Mouse (Mus musculus) CD4-positive naive resting alpha-beta T cell, adult 57 days (primary cell): ENCODE measurements around the gene AY761184. TPM values are rescaled to one million over a fixed set of nuclear protein-coding genes. Genes with fewer than 3 reads are reported as not detected.

Source experiments
- total RNA-seq: library from RNA; stranded (reverse); gene quantifications from one replicate; pipeline ENCODE4 v1.2.4, GENCODE M21; 2023

The AY761184 gene
- total RNA-seq, result not detected

DNA sequence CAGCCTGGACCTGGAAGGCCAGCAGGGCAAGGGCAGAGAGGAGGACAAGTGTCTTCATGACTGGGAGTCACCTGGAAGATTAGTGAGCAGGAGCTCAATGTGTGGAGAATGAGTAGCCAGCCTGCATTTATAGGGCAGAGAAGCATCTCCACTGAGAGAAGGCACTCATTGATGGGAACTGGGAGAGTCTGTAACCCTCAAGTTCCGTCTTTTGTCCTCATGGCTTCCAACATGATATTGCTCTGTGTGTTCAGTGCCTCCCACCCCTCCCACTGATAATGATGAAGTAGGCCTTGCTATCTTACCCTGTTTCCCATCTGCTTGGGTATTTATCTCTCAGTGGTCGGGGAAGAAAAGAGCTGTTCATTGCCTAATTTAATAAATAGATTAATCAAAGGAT lies at the start of gene AY761184:
Gene AY761184, minus strand, starts transcription at position 101 of the 400 bp plus-strand sequence.

GRCm38 (mm10) chr8:21665497-21665896 lies 37.9 kb downstream of the AY761184 start, which contains the start of gene Defa34:
Defa34 (plus strand) TSS chr8:21665797.

DNA sequence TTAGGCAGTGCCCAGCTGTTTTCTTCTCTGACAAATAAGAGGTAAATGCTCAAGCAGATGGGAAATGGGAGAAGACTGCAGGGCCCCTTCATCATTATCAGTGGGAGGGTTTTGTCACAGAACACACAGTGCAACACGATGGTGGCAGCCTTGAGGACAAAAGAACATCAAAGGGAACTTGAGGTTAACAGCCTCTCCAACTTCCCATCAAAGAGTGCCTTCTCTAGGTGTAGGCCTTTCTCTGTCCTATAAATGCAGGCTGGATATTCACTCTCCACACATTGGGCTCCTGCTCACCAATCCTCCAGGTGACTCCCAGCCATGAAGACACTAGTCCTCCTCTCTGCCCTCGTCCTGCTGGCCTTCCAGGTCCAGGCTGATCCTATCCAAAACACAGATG lies 48.0 kb downstream of the AY761184 start, which contains the start of gene Defa17:
Gene Defa17, plus strand, starts transcription at position 301 of the 400 bp plus-strand sequence.

Other genes with a start within 250 kb of the AY761184 start
- not detected for gene Gm7849, start 247.1 kb downstream of the AY761184 start, total RNA-seq
- gene Defa20, start 194.4 kb downstream of the AY761184 start, total RNA-seq, result not detected
- gene Defa32, start 174.6 kb downstream of the AY761184 start, total RNA-seq, result not detected
- not detected for gene Defa37, start 138.3 kb downstream of the AY761184 start, total RNA-seq
- not detected for gene Defa28, start 120.6 kb downstream of the AY761184 start, total RNA-seq
- not detected for gene Gm7861, start 109.1 kb downstream of the AY761184 start, total RNA-seq
- not detected for gene Defa26, start 85.5 kb downstream of the AY761184 start, total RNA-seq
- gene Defa17, start 47.9 kb downstream of the AY761184 start, total RNA-seq, result not detected
- not detected for gene Defa34, start 37.8 kb downstream of the AY761184 start, total RNA-seq
- gene Defa24, start 30.8 kb upstream of the AY761184 start, total RNA-seq, result not detected
- gene Defb50, start 119.9 kb upstream of the AY761184 start, total RNA-seq, result not detected
- gene Defb2, start 136.3 kb upstream of the AY761184 start, total RNA-seq, result not detected
- not detected for gene Defb10, start 155.3 kb upstream of the AY761184 start, total RNA-seq
- gene Defb9, start 181.8 kb upstream of the AY761184 start, total RNA-seq, result not detected
- not detected for gene Defb11, start 202.8 kb upstream of the AY761184 start, total RNA-seq
- gene Defb15, start 229.1 kb upstream of the AY761184 start, total RNA-seq, result not detected
- gene Defb35, start 234.7 kb upstream of the AY761184 start, total RNA-seq, result not detected
- gene Defb13, start 243.1 kb upstream of the AY761184 start, total RNA-seq, result not detected